ENCODE assay signal across 9 mouse cellular contexts in the genomic region with DNA sequence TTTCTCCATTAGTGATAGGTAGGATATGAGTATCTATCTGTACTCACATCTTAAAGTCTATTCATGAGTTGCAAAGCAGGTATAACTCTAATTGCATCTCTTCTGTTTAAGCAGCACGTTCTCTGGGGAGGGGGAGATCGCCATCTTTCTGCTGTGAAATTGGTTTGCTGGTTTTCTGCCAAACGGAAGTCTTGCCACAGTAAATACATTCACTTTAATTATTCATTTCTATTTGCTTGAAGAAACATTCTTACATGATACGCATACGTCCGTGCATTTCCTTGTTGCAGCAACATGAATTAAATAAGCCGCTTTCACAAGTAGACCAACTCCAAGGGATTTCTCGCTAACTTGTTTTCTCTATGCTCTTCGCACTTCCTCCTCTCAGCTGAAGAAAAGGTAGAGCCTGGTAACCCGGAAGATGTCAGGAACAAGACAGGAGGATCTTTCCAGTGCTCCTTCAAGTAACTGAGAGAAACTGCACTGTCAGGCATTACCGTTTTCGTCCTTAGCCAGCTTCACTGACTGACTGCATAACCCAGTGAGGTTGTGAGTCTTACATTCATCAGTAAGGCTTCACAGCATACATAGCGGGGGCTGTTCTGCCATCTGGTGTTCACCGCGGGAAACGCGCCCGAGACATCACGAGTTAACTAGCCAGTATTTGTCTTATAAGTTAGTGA. TPM values are rescaled to one million over a fixed set of nuclear protein-coding genes. Genes with fewer than 3 reads are reported as not detected.
DNase-seq lines count a peak whose midpoint lies in the region; ATAC-seq and TF ChIP-seq lines count a peak whose summit lies in the region.
"Had no signal": no experiment of that assay in that cellular context is flagged by ENCODE, and none has a peak within 500 bp of the region (broad histone marks: within the 10 kb centered on the region; RNA-seq: fewer than 3 reads in every experiment).

No protein-coding gene starts in this region.

- H3K4me1 ChIP-seq in forebrain, embryonic 14.5 days (ENCODE audit: control insufficient read depth, insufficient read depth, low read length), result no peaks in the 10 kb centered on the region
- H3K4me1 ChIP-seq in lung, adult 2 months (ENCODE audit: control insufficient read depth, insufficient read depth, low read length), result peaks cover 2% of the 10 kb centered on the region; the same call in 1 of the 2 replicates
- H3K4me1 ChIP-seq in olfactory bulb, adult 2 months (ENCODE audit: control insufficient read depth, insufficient read depth, low read length), result no peaks in the 10 kb centered on the region

- H3K27ac ChIP-seq in forebrain, embryonic 14.5 days (ENCODE audit: low read depth, low read length), result no peak overlapping the region
- no peak overlapping the region for H3K27ac ChIP-seq in olfactory bulb, adult 2 months (ENCODE audit: insufficient read depth, low read depth, low read length)
- H3K27ac ChIP-seq: midbrain, embryonic 12.5 days had no signal

- H3K36me3 ChIP-seq in forebrain, embryonic 14.5 days (ENCODE audit: control insufficient read depth, insufficient read depth, low read length), result no peaks in the 10 kb centered on the region
- H3K36me3 ChIP-seq: midbrain, embryonic 12.5 days had no signal

- H3K4me2 ChIP-seq in forebrain, embryonic 14.5 days (ENCODE audit: low read length), result 0 out of 2 replicates have a peak overlapping the region, but pooled peaks have one; percentile 0
- H3K4me2 ChIP-seq: midbrain, embryonic 12.5 days had no signal

- H3K9ac ChIP-seq in forebrain, embryonic 14.5 days (ENCODE audit: low read length), result no peak overlapping the region
- H3K9ac ChIP-seq: midbrain, embryonic 12.5 days had no signal

- WGBS in forebrain, embryonic 14.5 days, result 29% methylated on average over 19 of the region's 19 CpGs
- 28% methylated on average over 19 of the region's 19 CpGs for WGBS in lung, adult 2 months
- 11% methylated on average over 19 of the region's 19 CpGs for WGBS in olfactory bulb, adult 2 months

- TF ChIP-seq CTCF in lung, adult 2 months (IDR thresholded peaks at IDR 0.05; ENCODE audit: insufficient read depth, low read length), result peak; percentile 93
- peak; percentile 77 for TF ChIP-seq CTCF in olfactory bulb, adult 2 months (IDR thresholded peaks at IDR 0.05; ENCODE audit: insufficient read depth, low read depth, low read length)

- no peak for TF ChIP-seq POLR2A in lung, adult 2 months (IDR thresholded peaks at IDR 0.05; ENCODE audit: borderline replicate concordance, extremely low read depth, low read depth, low read length)
- TF ChIP-seq POLR2A in olfactory bulb, adult 2 months (IDR thresholded peaks at IDR 0.05; ENCODE audit: insufficient read depth, low read depth, low read length), result no peak

- no peaks in the 10 kb centered on the region for H3K27me3 ChIP-seq in forebrain, embryonic 14.5 days (replicated peaks; ENCODE audit: control insufficient read depth, insufficient read depth, low read length)

- peak; percentile 89 for ATAC-seq in forebrain, embryonic 14.5 days

- intact Hi-C loops in heart, postnatal 36 days (cut with DNase I), result loop anchor here (1.0 to 2.0 kb wide), 4 partner anchors 249 to 514 kb away; no protein-coding TSS in a partner anchor

- H3K4me3 ChIP-seq in forebrain, embryonic 14.5 days (ENCODE audit: low read depth, low read length), result no peak overlapping the region
- H3K4me3 ChIP-seq in lung, adult 2 months (replicated peaks; ENCODE audit: extremely low read depth, low read depth, low read length), result peak overlapping the region; percentile 23
- peak overlapping the region; percentile 11; the same call in 1 of the 2 replicates for H3K4me3 ChIP-seq in olfactory bulb, adult 2 months (ENCODE audit: insufficient read depth, low read depth, low read length)
- H3K4me3 ChIP-seq: midbrain, embryonic 12.5 days had no signal

- DNase-seq in ES-CJ7 (ENCODE audit: low read depth, low spot score), result peak; percentile 77
- peak; percentile 48 for DNase-seq in c-Kit-positive CD71-positive TER-119-negative erythroid progenitor cells, embryonic 14.5 days (ENCODE audit: low read depth)
- DNase-seq in forebrain, embryonic 14.5 days (ENCODE audit: low spot score), result peak; percentile 93
- DNase-seq in heart, postnatal 36 days, result peak; percentile 73 to 81
- DNase-seq in layer of hippocampus, adult 11-12 months (ENCODE audit: low spot score), result peak; percentile 84
- DNase-seq in lung, adult 2 months, result peak; percentile 70
- peak; percentile 10 for DNase-seq in testis, postnatal 14 days (ENCODE audit: low spot score)

- no peaks in the 10 kb centered on the region for H3K9me3 ChIP-seq in forebrain, embryonic 14.5 days (replicated peaks; ENCODE audit: control insufficient read depth, low read length)
- H3K9me3 ChIP-seq: midbrain, embryonic 12.5 days had no signal

RNA-seq across cellular contexts. Expression of gene Prkca, which starts 34.1 kb away (rescaled TPM):
- polyA plus RNA-seq in forebrain, embryonic 14.5 days (2014; fragmentation: Nextera tagmentation; extraction: Ambion mirVana), result 5.3 and 5.7 TPM in 2 replicates
- total RNA-seq in heart, postnatal 36 days (2021), result 10 to 100 TPM; 33.6 to 41.0 TPM
- polyA plus RNA-seq in lung, adult 2 months (2012; rRNA removed), result 6.6 and 13.5 TPM in 2 replicates
- polyA plus RNA-seq in olfactory bulb, adult 2 months (2012; ENCODE audit: insufficient read depth, insufficient read length, low replicate concordance, missing spikeins), result 195 and 266 TPM in 2 replicates

RNA-seq across cellular contexts. Expression of gene Apoh, which starts 34.7 kb away (rescaled TPM):
- 0.19 TPM in 1 of 2 replicates, not detected in the other for polyA plus RNA-seq in forebrain, embryonic 14.5 days (2014; fragmentation: Nextera tagmentation; extraction: Ambion mirVana)
- not detected for total RNA-seq in heart, postnatal 36 days (2021)
- 0.59 and 1.9 TPM in 2 replicates for polyA plus RNA-seq in lung, adult 2 months (2012; rRNA removed)
- polyA plus RNA-seq in olfactory bulb, adult 2 months (2012; ENCODE audit: insufficient read depth, insufficient read length, low replicate concordance, missing spikeins), result not detected in 2 replicates
- polyA plus RNA-seq: midbrain, embryonic 12.5 days had no signal

RNA-seq across cellular contexts. Expression of gene Cep112, which starts 47.2 kb away (rescaled TPM):
- polyA plus RNA-seq in forebrain, embryonic 14.5 days (2014; fragmentation: Nextera tagmentation; extraction: Ambion mirVana), result 13.6 and 14.6 TPM in 2 replicates
- 10 to 100 TPM; 10.4 to 14.3 TPM for total RNA-seq in heart, postnatal 36 days (2021)
- 0.27 and 0.39 TPM in 2 replicates for polyA plus RNA-seq in lung, adult 2 months (2012; rRNA removed)
- not detected in 2 replicates for polyA plus RNA-seq in olfactory bulb, adult 2 months (2012; ENCODE audit: insufficient read depth, insufficient read length, low replicate concordance, missing spikeins)

Comparison
In these comparisons a context has a peak if more than half of its experiments do, and no peak if none do; other contexts are left out.
1. DNase-seq: peak in every context shown above with its lines; median percentile 93 in forebrain, embryonic 14.5 days; 84 in layer of hippocampus, adult 11-12 months; 77 in ES-CJ7; 77 in heart, postnatal 36 days; 70 in lung, adult 2 months; 48 in c-Kit-positive CD71-positive TER-119-negative erythroid progenitor cells, embryonic 14.5 days; 10 in testis, postnatal 14 days.
2. RNA of gene Prkca, which starts 34.1 kb away (polyA plus RNA-seq): 195 to 266 TPM in olfactory bulb, adult 2 months; 6.6 to 13.5 TPM in lung, adult 2 months and 5.3 to 5.7 TPM in forebrain, embryonic 14.5 days; every median in the first group is over 10 times any median in the second.